Mouse (Mus musculus) midbrain, embryonic 15.5 days (tissue): Measurements from ENCODE around the gene Ttc30b. TPM values are rescaled to one million over a fixed set of nuclear protein-coding genes. Genes with fewer than 3 reads are reported as not detected.

Source experiments
- polyA plus RNA-seq: library from polyadenylated mRNA; unstranded; fragments of >200 nt; fragmentation: Nextera tagmentation; extraction: Ambion mirVana; gene quantifications from 2 replicates; pipeline ENCODE4 v1.2.1, GENCODE M21; 2015

Ttc30b gene
- polyA plus RNA-seq, 1 experiment from 2014 or later, result 21.2 TPM

Other genes starting within 250 kb of the Ttc30b start
- 11.5 and 12.3 TPM in 2 replicates for gene Nfe2l2, start 233.9 kb downstream of the Ttc30b start, polyA plus RNA-seq
- 30.6 and 30.9 TPM in 2 replicates for gene Agps, start 106.4 kb downstream of the Ttc30b start, polyA plus RNA-seq
- gene Ttc30a2, start 39.6 kb upstream of the Ttc30b start, polyA plus RNA-seq, result 0.68 and 0.75 TPM in 2 replicates
- 8.3 and 9.2 TPM in 2 replicates for gene Ttc30a1, start 43.4 kb upstream of the Ttc30b start, polyA plus RNA-seq